Mouse (Mus musculus) embryo, embryonic 10.5 days (tissue): ENCODE measurements around the gene Cxcl17.
A peak's percentile ranks its signal among the peaks of the same experiment; 100 is the strongest.
"Not testable (repeated sequence)": the region's sequence is repeated elsewhere in the genome, so short reads cannot be mapped to it uniquely, and the experiment has no call there.

Experiments
- DNase-seq: peaks from one replicate; pipeline ENCODE4 v3.0.0-alpha.2; 2015; ENCODE audit warnings: low spot score

Cxcl17 gene

GRCm38 (mm10) chr7:25412833-25413441 lies at the start of gene Cxcl17:
TSS of gene Cxcl17 (minus strand) at chr7:25412886.
- DNase-seq, result no peak

GRCm38 (mm10) chr7:25462033-25462337 lies 49.3 kb upstream of the Cxcl17 start:
- DNase-seq, result not testable (repeated sequence)

- not testable (repeated sequence) for DNase-seq
Measured at GRCm38 (mm10) chr7:25461336-25462032, 48.8 kb upstream of the Cxcl17 start.

- no peak for DNase-seq
Measured at GRCm38 (mm10) chr7:25452103-25452502, 39.4 kb upstream of the Cxcl17 start.

GRCm38 (mm10) chr7:25449913-25450890 lies 37.5 kb upstream of the Cxcl17 start:
- DNase-seq, result peak; percentile 22

GRCm38 (mm10) chr7:25440816-25441153 lies 28.1 kb upstream of the Cxcl17 start:
- DNase-seq, result no peak

- no peak for DNase-seq
Measured at GRCm38 (mm10) chr7:25439978-25440815, 27.5 kb upstream of the Cxcl17 start.

- DNase-seq, result no peak
Measured at GRCm38 (mm10) chr7:25439124-25439822, 26.6 kb upstream of the Cxcl17 start.

GRCm38 (mm10) chr7:25436704-25437103 lies 24.0 kb upstream of the Cxcl17 start:
- no peak for DNase-seq

GRCm38 (mm10) chr7:25436226-25436625 lies 23.5 kb upstream of the Cxcl17 start:
- no peak for DNase-seq

- DNase-seq, result no peak
Measured at GRCm38 (mm10) chr7:25435546-25435851, 22.8 kb upstream of the Cxcl17 start.

GRCm38 (mm10) chr7:25434654-25435545 lies 22.2 kb upstream of the Cxcl17 start:
- no peak for DNase-seq

GRCm38 (mm10) chr7:25433781-25434560 lies 21.3 kb upstream of the Cxcl17 start:
- no peak for DNase-seq

- DNase-seq, result no peak
Measured at GRCm38 (mm10) chr7:25433007-25433541, 20.4 kb upstream of the Cxcl17 start.

- no peak for DNase-seq
Measured at GRCm38 (mm10) chr7:25432381-25432780, 19.7 kb upstream of the Cxcl17 start.

- DNase-seq, result no peak
Measured at GRCm38 (mm10) chr7:25429886-25430784, 17.4 kb upstream of the Cxcl17 start.

GRCm38 (mm10) chr7:25428321-25428720 lies 15.6 kb upstream of the Cxcl17 start:
- DNase-seq, result no peak

- DNase-seq, result no peak
Measured at GRCm38 (mm10) chr7:25427144-25427543, 14.5 kb upstream of the Cxcl17 start.
